Mouse (Mus musculus) heart, adult 9 months (tissue): ENCODE data around the gene Gm11213.

Experiments used
- DNase-seq, 2 experiments: peaks; one replicate each; pipeline ENCODE4 v3.0.0; 2022; ENCODE audit warnings: low spot score in 2 of 2

The Gm11213 gene

DNA sequence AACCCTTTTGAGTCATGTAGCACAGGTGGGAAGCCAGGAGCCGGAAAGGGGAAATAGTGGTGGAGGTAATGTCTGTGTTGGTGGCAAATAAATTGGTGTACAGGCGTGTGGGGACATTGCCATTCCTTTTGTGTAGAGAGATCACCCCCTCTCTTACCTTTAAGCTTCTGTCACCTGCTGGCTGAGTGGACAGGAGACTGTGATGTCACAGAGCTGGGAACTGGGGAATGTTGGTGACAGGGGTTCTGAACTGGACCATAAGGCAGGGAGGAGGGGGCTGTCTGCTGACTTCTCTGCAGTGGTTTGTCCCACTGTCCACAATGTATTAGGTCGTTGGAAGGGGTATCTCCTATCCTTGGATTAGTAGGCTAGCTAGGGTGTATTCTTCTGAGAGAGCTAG lies at the start of gene Gm11213:
Gene Gm11213 (minus strand): TSS at position 317 of the 400 bp plus-strand sequence.
- DNase-seq: no peak

GRCm38 (mm10) chr4:63654381-63654780 lies 49.3 kb upstream of the Gm11213 start:
- no peak for DNase-seq

- DNase-seq: no peak
Observed at GRCm38 (mm10) chr4:63643956-63644726, 39.1 kb upstream of the Gm11213 start.

GRCm38 (mm10) chr4:63639842-63640241 lies 34.8 kb upstream of the Gm11213 start:
- DNase-seq: no peak

DNA sequence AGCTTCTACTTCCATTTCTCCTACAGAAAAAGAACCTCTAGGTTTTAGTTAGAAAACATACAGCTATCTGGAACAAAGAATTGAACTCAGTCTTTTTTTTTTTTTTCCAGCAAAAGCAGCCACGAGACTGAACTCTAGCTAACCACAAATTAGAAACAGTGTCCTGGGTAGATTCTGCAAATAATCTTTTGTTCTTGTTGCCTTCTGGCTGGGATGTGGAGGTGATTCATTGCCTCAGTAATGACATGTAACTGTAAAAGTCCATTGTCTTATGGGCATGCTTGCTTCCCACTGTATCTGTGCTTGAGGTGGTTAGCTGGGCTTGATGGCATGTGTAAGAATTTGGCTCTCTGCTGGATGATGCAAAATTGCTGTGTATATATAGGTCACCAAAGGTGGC lies 33.5 kb upstream of the Gm11213 start:
- DNase-seq: no peak

- no peak for DNase-seq
Observed at GRCm38 (mm10) chr4:63633181-63633580, 28.1 kb upstream of the Gm11213 start.

- DNase-seq: no peak
Observed at GRCm38 (mm10) chr4:63627111-63627510, 22.1 kb upstream of the Gm11213 start.

DNA sequence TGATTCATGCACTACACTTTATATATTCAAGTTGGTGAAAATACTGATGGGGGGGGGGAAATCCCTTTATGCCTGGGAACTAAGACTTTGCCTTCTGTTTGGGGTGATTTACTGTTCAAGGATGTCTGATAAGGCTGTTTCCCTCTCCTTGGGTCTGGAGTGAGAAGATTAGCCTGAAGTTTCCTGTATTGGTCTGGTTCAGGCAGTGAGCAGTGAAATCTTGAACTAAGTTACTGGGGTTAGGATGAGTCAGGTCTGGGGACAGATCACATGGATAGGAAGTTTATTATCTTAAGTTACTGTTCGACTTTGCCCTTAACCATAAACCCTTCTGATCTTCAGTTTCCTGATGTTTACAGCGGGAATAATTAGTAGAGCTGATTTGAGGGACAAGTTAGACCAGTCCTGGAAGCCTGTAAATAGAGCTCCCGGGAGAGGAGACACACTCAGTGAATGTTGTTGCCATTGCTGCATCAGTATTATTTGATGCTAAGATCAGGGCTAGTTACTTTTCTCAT lies 20.6 kb upstream of the Gm11213 start:
- no peak for DNase-seq

- DNase-seq: no peak
Observed at GRCm38 (mm10) chr4:63622378-63622835, 17.3 kb upstream of the Gm11213 start, which contains the start of gene Tex48. Gene Tex48 (minus strand): TSS chr4:63622428.

- no peak for DNase-seq
Observed at GRCm38 (mm10) chr4:63621861-63622260, 16.8 kb upstream of the Gm11213 start.

GRCm38 (mm10) chr4:63608391-63608790 lies 3.3 kb upstream of the Gm11213 start:
- no peak for DNase-seq

DNA sequence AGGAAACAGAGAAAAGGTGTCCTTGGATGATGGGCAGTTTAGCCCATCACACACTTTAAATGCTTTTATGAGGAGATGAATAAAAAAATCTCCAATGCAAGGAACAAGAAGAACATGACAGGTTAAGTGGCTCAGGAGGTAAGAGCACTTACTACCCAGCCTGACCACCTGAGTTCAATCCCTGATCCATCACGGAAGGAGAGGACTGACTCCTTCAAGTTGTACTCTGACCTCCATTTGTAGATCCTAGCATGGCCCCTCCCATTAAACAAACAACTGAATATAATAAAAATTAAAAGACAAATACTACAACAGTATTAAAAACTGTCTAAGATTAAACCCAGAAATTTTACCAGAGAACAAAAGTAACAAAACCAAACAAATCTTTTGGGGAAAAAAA lies 907 bp upstream of the Gm11213 start:
- DNase-seq: no peak

GRCm38 (mm10) chr4:63605545-63605944 lies 484 bp upstream of the Gm11213 start:
- peak; percentile 40 to 57 for DNase-seq

DNA sequence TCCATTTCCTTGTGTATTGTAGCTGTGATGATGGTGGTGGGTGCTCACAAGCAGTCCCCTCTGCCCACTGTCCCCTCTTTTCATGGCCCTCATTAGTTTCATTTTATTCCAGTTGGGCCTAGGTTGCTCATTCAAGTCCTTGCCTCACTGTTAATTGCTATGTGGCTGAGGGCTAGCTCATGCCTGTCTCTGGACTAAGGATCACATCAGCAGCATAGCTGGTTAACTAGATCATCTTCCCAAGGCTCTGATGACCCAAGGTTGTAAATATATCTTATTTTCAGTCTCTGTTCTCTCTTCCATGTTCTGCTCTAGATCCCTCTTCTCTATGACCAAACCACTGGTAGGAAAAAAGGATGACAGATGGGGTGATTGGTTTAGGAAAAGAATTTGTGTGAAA lies 3.8 kb downstream of the Gm11213 start:
- no peak for DNase-seq

DNA sequence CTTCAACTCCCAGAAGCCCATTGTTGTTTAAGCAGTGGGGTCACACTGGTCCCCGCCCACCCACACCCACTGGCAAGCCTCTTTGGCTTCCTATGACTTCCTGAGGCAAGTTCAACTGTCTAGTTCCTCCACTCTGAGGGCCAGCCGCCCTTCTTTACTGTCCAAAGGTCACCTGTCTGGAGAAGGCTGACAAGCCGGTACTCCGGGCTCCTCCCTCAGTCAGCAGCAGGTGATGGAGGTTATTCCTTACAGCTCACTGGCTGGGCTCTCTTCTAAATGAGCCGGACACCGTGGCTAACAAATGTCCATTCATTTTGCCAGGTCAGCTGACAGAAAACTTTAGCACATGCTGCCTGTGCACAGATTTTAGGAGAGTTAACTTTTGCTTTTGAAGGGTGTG lies 4.3 kb downstream of the Gm11213 start:
- no peak for DNase-seq

DNA sequence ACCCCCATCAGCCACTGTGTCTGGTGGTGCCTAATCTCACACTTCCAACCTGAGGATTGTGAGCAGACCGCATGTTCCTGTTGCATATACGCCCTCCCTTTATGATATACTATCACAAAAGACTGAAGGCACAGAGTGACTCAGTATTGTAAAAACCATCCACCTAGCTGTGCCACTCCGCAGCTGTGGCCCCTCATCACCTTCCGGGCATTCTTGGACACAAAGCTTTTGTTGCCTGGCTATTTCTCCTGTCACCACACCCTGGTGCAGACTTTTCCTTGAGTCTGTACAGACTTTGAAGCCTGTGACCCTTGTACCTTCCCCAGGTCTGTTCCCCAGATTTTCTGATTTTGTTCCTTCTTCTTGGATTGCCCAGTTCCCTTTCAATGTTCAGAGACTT lies 9.1 kb downstream of the Gm11213 start:
- DNase-seq: no peak

DNA sequence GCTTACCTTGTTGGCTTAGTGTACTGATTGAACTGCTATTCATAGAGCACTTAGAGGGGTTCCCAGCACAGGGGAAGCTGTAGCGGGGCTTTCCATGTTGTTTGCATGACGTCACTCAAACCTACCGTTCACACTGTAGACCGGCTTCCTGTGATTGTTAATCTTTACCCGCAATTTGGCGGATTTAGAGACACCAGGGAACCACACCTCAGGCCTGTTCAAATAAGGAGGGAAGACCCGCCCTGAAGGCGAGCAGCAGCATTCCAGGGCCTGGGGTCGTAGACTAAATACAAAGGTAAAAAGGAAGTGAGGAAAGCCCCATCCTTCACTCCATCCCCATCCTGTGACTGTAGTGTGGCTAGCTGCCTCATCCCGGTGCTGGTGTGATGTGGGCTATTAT lies 9.8 kb downstream of the Gm11213 start:
- DNase-seq: no peak

DNA sequence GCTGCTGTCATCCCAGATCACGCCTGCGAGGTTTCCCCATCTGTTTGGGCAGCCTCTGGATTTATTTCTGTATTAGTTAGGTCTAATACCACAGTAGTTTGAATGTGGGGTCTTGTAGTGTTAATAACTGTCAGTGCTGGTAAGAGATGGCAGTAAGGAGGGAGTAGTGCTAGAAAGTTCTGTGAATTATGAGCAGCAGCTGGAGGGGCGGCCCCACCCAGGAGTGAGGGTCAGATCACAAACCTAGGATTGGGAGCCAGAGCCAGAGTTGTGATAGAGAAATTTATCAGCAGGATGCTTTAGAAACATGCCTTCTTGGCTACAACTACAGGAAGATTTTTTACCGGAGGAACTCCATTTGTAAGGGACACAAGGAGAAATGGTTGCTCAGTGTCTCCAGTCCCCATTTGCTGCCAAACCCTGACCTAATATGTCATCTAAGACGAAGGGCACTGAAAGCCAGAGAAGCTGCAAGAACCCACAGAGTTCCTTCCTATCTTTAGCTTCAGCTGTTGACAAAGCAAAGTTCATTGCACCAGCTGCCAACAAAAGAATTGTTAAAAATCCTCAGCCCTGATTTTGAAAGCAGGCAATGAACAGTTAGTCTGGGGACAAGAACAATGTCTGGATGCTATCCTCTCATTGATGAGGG lies 10.5 kb downstream of the Gm11213 start:
- DNase-seq: peak; percentile 43 to 48

- DNase-seq: no peak
Observed at GRCm38 (mm10) chr4:63590538-63590937, 14.5 kb downstream of the Gm11213 start.

DNA sequence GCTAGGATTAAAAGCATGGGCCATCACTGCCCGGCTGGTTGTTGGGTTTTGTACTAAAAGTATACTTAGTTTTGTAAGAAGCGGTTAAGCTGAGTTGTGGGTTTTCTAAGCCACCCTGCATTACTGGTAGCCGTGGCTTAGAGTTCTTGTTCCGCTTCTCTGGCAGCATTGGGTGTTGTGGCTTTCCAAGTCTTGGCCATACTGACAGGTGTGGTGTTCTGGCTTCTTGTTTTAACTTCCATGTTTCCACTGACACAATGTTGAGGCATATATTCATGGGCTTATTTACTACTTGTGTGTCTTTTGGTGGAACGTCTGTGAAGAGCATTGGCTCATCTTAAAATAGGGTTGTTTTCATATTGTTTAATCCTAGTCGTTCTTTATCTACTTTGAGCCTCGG lies 15.1 kb downstream of the Gm11213 start:
- DNase-seq: no peak

DNA sequence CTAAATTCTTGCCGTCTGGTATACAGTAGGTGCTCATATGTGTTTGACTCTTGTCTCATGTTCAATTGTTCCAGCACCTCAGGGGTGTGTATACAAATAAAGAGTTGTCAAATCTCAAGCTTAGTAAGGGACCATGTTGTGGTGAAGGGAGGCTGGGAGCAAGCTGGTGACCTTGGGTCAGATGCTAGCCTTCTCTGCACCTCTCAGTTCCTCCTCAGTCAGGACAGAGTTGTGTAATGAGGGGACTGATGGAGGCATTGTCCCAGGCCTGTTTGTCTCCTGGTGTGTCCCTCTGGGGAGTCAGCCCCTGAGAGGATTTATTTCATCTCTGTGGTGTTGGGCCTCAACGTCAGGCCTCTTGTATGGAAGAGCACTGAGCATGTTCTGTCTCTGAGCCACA lies 18.8 kb downstream of the Gm11213 start:
- DNase-seq: no peak

GRCm38 (mm10) chr4:63585216-63585615 lies 19.8 kb downstream of the Gm11213 start:
- DNase-seq: no peak

DNA sequence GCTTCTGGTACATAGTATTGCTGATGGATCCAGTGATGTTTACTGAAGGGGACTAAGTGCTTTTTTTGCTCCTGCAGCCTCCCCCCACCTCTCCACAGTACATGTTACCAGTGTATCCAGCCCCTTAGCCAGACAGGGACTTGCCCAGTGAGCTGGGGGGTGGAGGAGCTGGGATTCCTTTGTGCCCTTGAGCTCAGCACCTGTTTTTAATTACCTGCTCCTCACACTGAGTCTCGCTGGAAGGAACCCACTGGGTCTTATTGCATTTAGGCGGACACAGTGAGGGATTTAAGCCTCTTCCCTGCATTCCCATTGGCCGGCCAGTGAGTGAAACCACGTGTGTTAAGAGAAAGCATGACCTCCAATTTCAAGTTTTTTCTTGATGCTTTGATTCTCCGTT lies 22.5 kb downstream of the Gm11213 start:
- no peak for DNase-seq
